Mouse (Mus musculus): Measurements from ENCODE around the gene Pde6h. TPM values are rescaled to one million over a fixed set of nuclear protein-coding genes. Genes with fewer than 3 reads are reported as not detected.
A peak's percentile ranks its signal among the peaks of the same experiment; 100 is the strongest.

The Pde6h gene
- total and polyA plus RNA-seq, 3 experiments, result 0.08 TPM; not detected in 2

DNA sequence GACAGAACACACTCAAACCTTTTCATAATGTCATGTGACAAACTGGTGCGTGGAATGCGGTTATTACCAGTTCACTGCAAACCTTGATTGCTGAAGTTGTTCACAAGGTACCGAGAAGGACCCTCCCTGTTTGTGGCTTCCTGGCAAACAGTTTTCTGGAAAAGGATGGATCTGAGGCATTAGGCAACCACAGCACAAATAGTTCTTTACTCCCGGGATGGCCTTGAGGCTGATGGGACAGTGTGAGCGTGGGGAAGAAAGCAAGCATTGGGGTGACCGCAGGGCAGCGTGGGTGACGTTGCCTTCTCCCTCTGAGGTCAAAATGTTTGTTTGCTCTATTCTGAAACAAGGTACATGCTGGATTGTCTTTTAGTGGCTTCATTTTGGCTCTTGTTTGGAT, 31.1 kb downstream of the Pde6h start:
- Histone ChIP-seq H3K9ac (ENCODE audit: control insufficient read depth, low read depth, low read length, poor library complexity, severe bottlenecking) (no peak overlapping the region), H3K4me1 (ENCODE audit: control insufficient read depth in 1 of 2, insufficient read depth in 2 of 2, low read length in 2 of 2) (peaks cover 2 to 12% of the 10 kb centered on the region in 2 experiments; a peak in 3 of 4 replicates), H3K4me3 (ENCODE audit: control insufficient read depth in 1 of 2, insufficient read depth in 1 of 2, low read depth in 2 of 2, low read length in 2 of 2) (no peak overlapping the region), H3K79me2 (ENCODE audit: control insufficient read depth, insufficient read depth, low read length, poor library complexity) (no peaks in the 10 kb centered on the region), H3K36me3 (ENCODE audit: control insufficient read depth in 1 of 2, insufficient read depth in 2 of 2, low read length in 2 of 2) (peaks cover 0 to 10% of the 10 kb centered on the region in 2 experiments; a peak in 2 of 4 replicates), H3K27ac (ENCODE audit: control insufficient read depth, low read depth, low read length) (no peak overlapping the region), H3K27me3 (ENCODE audit: control insufficient read depth in 1 of 2, insufficient read depth in 2 of 2, low read length in 2 of 2) (peaks cover 0 to 2% of the 10 kb centered on the region in 2 experiments; a peak in 1 of 4 replicates), H3K9me3 (replicated peaks; ENCODE audit: insufficient read depth, low read length) (no peaks in the 10 kb centered on the region)
- no peak for TF ChIP-seq ELF1 (IDR thresholded peaks at IDR 0.05; ENCODE audit: low read depth, low read length)
- no peak for DNase-seq (ENCODE audit: low read depth, low spot score)

DNA sequence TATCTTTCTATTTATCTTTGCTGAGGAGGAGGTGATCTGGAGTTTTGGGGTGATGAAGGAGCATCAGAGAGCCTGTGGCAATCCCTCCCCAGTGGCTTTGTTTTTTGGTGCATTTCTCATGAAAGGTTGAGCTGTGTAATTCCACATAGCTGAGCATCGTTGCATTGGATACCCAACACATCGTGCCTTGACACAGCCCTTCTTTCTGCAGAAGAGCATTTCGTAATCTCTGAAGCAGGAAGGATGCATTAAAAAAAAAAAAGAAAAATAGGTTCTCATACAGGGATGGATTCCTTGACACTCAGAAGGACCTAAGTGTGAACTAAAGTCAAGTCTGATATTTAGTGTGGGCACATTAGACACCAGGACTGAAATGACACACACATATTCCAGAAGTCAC, 31.6 kb downstream of the Pde6h start:
- TF ChIP-seq SMC3 (IDR thresholded peaks at IDR 0.05; ENCODE audit: low read depth, low read length) (no peak), EP300 (IDR thresholded peaks at IDR 0.05; ENCODE audit: low read depth in 1 of 2, low read length in 2 of 2) (peak; percentile 28 to 38; a peak in 1 of 4 replicates), GATA1 (IDR thresholded peaks at IDR 0.05; ENCODE audit: low read depth, low read length) (peak; percentile 52), MAFK (IDR thresholded peaks at IDR 0.05; ENCODE audit: borderline replicate concordance, low read depth, low read length) (no peak)
- no peaks in the 10 kb centered on the region for H3K9me3 ChIP-seq (replicated peaks; ENCODE audit: insufficient read depth, low read length)
- DNase-seq (ENCODE audit: low read depth, low spot score), result no peak
- H3K4me3 ChIP-seq (ENCODE audit: control insufficient read depth in 1 of 2, insufficient read depth in 1 of 2, low read depth in 2 of 2, low read length in 2 of 2), result no peak overlapping the region
- no peaks in the 10 kb centered on the region for H3K79me2 ChIP-seq (ENCODE audit: control insufficient read depth, insufficient read depth, low read length, poor library complexity)
- peaks cover 0 to 10% of the 10 kb centered on the region in 2 experiments; a peak in 2 of 4 replicates for H3K36me3 ChIP-seq (ENCODE audit: control insufficient read depth in 1 of 2, insufficient read depth in 2 of 2, low read length in 2 of 2)
- H3K9ac ChIP-seq (ENCODE audit: control insufficient read depth, low read depth, low read length, poor library complexity, severe bottlenecking), result no peak overlapping the region
- H3K27ac ChIP-seq (ENCODE audit: control insufficient read depth, low read depth, low read length), result no peak overlapping the region
- H3K4me1 ChIP-seq (ENCODE audit: control insufficient read depth in 1 of 2, insufficient read depth in 2 of 2, low read length in 2 of 2), result peaks cover 2 to 12% of the 10 kb centered on the region in 2 experiments; a peak in 3 of 4 replicates
- peaks cover 2% of the 10 kb centered on the region in 2 experiments; a peak in 2 of 4 replicates for H3K27me3 ChIP-seq (ENCODE audit: control insufficient read depth in 1 of 2, insufficient read depth in 2 of 2, low read length in 2 of 2)

DNA sequence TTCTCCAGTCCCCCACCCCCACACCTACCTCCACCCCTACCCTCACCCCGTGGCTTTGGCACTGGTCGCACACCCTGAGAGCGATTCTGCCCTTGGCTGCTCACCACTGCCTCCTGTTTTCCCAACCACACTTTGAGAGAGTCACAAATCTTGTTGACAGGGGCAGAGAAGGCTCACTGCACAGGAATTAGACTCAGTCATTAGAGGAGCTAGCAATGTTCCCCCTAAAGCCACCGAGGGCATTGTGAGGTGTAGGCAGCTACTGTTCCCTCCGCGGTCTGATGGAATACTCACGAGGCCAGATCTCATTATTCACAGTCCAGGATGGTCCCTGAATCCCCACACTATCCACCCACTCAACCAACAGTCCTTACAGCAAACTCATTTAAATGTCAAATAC, 33.4 kb downstream of the Pde6h start:
- Histone ChIP-seq H3K9ac (ENCODE audit: control insufficient read depth, low read depth, low read length, poor library complexity, severe bottlenecking) (no peak overlapping the region), H3K79me2 (ENCODE audit: control insufficient read depth, insufficient read depth, low read length, poor library complexity) (no peaks in the 10 kb centered on the region), H3K4me3 (ENCODE audit: control insufficient read depth in 1 of 2, insufficient read depth in 1 of 2, low read depth in 2 of 2, low read length in 2 of 2) (no peak overlapping the region), H3K4me1 (ENCODE audit: control insufficient read depth in 1 of 2, insufficient read depth in 2 of 2, low read length in 2 of 2) (peaks cover 2 to 12% of the 10 kb centered on the region in 2 experiments; a peak in 3 of 4 replicates), H3K27me3 (ENCODE audit: control insufficient read depth in 1 of 2, insufficient read depth in 2 of 2, low read length in 2 of 2) (peaks cover 2% of the 10 kb centered on the region in 2 experiments; a peak in 2 of 4 replicates), H3K27ac (ENCODE audit: control insufficient read depth, low read depth, low read length) (no peak overlapping the region), H3K36me3 (ENCODE audit: control insufficient read depth in 1 of 2, insufficient read depth in 2 of 2, low read length in 2 of 2) (peaks cover 0 to 10% of the 10 kb centered on the region in 2 experiments; a peak in 2 of 4 replicates), H3K9me3 (replicated peaks; ENCODE audit: insufficient read depth, low read length) (no peaks in the 10 kb centered on the region)
- DNase-seq (ENCODE audit: low read depth, low spot score), result no peak
- TF ChIP-seq NRF1 (IDR thresholded peaks at IDR 0.05; ENCODE audit: insufficient read depth, low read depth, low read length, poor library complexity, severe bottlenecking) (no peak), MYC (IDR thresholded peaks at IDR 0.05; ENCODE audit: low read depth, low read length) (no peak), TAL1 (IDR thresholded peaks at IDR 0.05; ENCODE audit: low read length) (no peak)

All from MEL (cell line).